Mouse (Mus musculus): ENCODE results near the gene Tfcp2. TPM values are rescaled to one million over a fixed set of nuclear protein-coding genes. Genes with fewer than 3 reads are reported as not detected.

Tfcp2 gene
- polyA plus RNA-seq, 3 experiments from 2014 or later = 3.7 to 8.4 (median 5.6) TPM

Other genes starting within 250 kb of the Tfcp2 start
- gene Mettl7a1, start 247.9 kb downstream of the Tfcp2 start, polyA plus RNA-seq (2017; shearing (Covaris generic)) = 10 to 100 TPM in 1 of 3 experiments, 1 to 10 TPM in 2; 2.3 to 15.1 (median 4.4) TPM
- not detected for gene Mettl7a3, start 217.1 kb downstream of the Tfcp2 start, polyA plus RNA-seq (2017; shearing (Covaris generic))
- under 1 TPM in 1 of 3 experiments, not detected in 2; 0.36 TPM for gene Methig1, start 198.9 kb downstream of the Tfcp2 start, polyA plus RNA-seq (2017; shearing (Covaris generic))
- gene Mettl7a2, start 198.8 kb downstream of the Tfcp2 start, polyA plus RNA-seq (2017; shearing (Covaris generic)) = not detected
- gene Higd1c, start 187.5 kb downstream of the Tfcp2 start, polyA plus RNA-seq (2017; shearing (Covaris generic)) = not detected
- gene Gm5475, start 129.9 kb downstream of the Tfcp2 start, polyA plus RNA-seq (2017; shearing (Covaris generic)) = under 1 TPM in 2 of 3 experiments, not detected in 1; 0.26 to 0.49 TPM
- 10 to 100 TPM; 20.5 to 30.5 (median 26.7) TPM for gene Slc11a2, start 126.9 kb downstream of the Tfcp2 start, polyA plus RNA-seq (2017; shearing (Covaris generic))
- gene Letmd1, start 83.0 kb downstream of the Tfcp2 start, polyA plus RNA-seq (2017; shearing (Covaris generic)) = 10 to 100 TPM; 24.6 to 58.8 (median 54.5) TPM
- gene Csrnp2, start 56.5 kb downstream of the Tfcp2 start, polyA plus RNA-seq (2017; shearing (Covaris generic)) = 1 to 10 TPM in 2 of 3 experiments, under 1 TPM in 1; 0.91 to 1.8 (median 1.5) TPM
- 10 to 100 TPM in 2 of 3 experiments, 1 to 10 TPM in 1; 7.4 to 19.8 (median 18.8) TPM for gene Pou6f1, start 48.0 kb upstream of the Tfcp2 start, polyA plus RNA-seq (2017; shearing (Covaris generic))
- gene Dazap2, start 63.3 kb upstream of the Tfcp2 start, polyA plus RNA-seq (2017; shearing (Covaris generic)) = 100 to 1,000 TPM; 722 to 762 (median 736) TPM
- gene Smagp, start 84.9 kb upstream of the Tfcp2 start, polyA plus RNA-seq (2017; shearing (Covaris generic)) = 1 to 10 TPM in 1 of 3 experiments, not detected in 2; 1.3 TPM
- gene Bin2, start 117.5 kb upstream of the Tfcp2 start, polyA plus RNA-seq (2017; shearing (Covaris generic)) = 100 to 1,000 TPM; 292 to 493 (median 317) TPM
- 10 to 100 TPM in 1 of 3 experiments, 1 to 10 TPM in 2; 6.8 to 12.6 (median 8.2) TPM for gene Cela1, start 135.9 kb upstream of the Tfcp2 start, polyA plus RNA-seq (2017; shearing (Covaris generic))
- 10 to 100 TPM; 55.3 to 67.0 (median 65.0) TPM for gene Galnt6, start 177.4 kb upstream of the Tfcp2 start, polyA plus RNA-seq (2017; shearing (Covaris generic))
- gene Slc4a8, start 209.7 kb upstream of the Tfcp2 start, polyA plus RNA-seq (2017; shearing (Covaris generic)) = 10 to 100 TPM in 1 of 3 experiments, 1 to 10 TPM in 2; 7.4 to 10.9 (median 9.1) TPM